7 mouse cellular contexts compared by ENCODE assay signal in the genomic region with DNA sequence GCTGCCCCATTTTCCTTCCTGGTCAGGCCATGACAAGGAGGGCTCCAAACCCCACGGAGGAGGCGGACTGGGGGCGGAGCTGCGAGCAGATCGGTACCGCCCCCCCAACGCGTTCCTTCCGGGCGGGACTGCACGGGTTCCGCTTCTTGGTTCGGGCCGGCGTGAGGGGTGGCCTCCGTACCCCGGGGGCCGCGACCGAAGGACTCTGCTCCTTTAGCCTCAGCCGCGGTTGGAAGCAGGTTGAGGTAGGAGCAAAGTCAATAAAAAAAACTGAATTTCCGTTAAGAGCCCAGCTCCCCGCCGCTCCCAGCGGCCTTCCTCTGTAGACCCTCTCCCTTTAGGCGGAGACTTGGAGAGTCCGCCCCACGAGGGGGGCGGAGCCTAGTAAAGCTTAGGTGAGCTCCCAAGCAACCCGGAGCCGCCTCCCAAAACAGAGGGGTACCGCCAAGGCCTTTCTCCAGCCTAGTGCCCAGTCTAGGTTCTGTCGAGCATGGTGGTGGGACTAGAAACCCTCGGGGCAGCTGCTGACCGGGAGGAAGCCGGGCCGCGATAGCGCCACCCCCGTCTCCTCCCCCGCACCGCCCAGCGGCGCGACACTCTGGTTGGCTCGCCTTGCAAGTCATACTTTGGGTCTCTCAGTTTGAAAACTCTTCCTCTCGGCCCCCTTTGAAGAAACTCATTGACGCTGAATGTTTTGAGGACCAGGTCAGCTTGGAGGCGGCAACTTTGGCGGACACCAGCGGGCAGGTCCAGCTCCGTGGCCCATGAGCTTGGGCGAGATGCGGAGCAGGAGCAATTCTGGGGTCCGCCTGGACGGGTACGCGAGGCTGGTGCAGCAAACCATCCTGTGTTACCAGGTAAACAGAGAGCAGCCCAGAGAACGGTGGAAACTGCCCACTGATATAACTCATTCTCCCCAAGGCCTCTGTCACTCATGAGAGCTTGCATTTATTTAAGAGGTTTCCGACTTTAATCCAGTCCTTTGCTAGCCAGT. TPM values are rescaled to one million over a fixed set of nuclear protein-coding genes. Genes with fewer than 3 reads are reported as not detected.
DNase-seq lines count a peak whose midpoint lies in the region; ATAC-seq and TF ChIP-seq lines count a peak whose summit lies in the region.

Gene Phka2 (plus strand): TSS at position 119 of the 994 bp plus-strand sequence.

- H3K27me3 ChIP-seq in intestine, postnatal 0 days (replicated peaks; ENCODE audit: control insufficient read depth, insufficient read depth, low read length): no peaks in the 10 kb centered on the region
- peaks cover 27% of the 10 kb centered on the region for H3K27me3 ChIP-seq in midbrain, embryonic 12.5 days
- H3K27me3 ChIP-seq in small intestine, adult 2 months (ENCODE audit: control insufficient read depth, insufficient read depth, low read length): no peaks in the 10 kb centered on the region

- H3K36me3 ChIP-seq in intestine, postnatal 0 days (ENCODE audit: control insufficient read depth, insufficient read depth): no peaks in the 10 kb centered on the region
- no peaks in the 10 kb centered on the region for H3K36me3 ChIP-seq in midbrain, embryonic 12.5 days
- H3K36me3 ChIP-seq in small intestine, adult 2 months (ENCODE audit: control insufficient read depth, insufficient read depth, low read length): no peaks in the 10 kb centered on the region

- DNase-seq in adrenal gland, adult 8-10 months: peak; percentile 78
- peak; percentile 82 for DNase-seq in embryo, embryonic 9.5 days (ENCODE audit: extremely low spot score)
- DNase-seq in gonadal fat pad, adult 2 months (ENCODE audit: low read depth): peak; percentile 19
- DNase-seq in left cerebral cortex, postnatal 4 days: peak; percentile 87

- TF ChIP-seq POLR2A in small intestine, adult 2 months (IDR thresholded peaks at IDR 0.05; ENCODE audit: low read depth, low read length): no peak

- peak; percentile 27 for TF ChIP-seq CTCF in intestine, postnatal 0 days (IDR thresholded peaks at IDR 0.05; ENCODE audit: low read depth)
- no peak for TF ChIP-seq CTCF in small intestine, adult 2 months (IDR thresholded peaks at IDR 0.05; ENCODE audit: extremely low read depth, insufficient read length, insufficient replicate concordance, low read depth, low read length)

- H3K4me3 ChIP-seq in intestine, postnatal 0 days (ENCODE audit: low read depth, low read length): peak within 1 kb of the TSS; percentile 60
- peak within 1 kb of the TSS; percentile 61 for H3K4me3 ChIP-seq in midbrain, embryonic 12.5 days
- peak within 1 kb of the TSS; percentile 96 for H3K4me3 ChIP-seq in small intestine, adult 2 months (ENCODE audit: low read depth, low read length)

- peak within 1 kb of the TSS; percentile 54 for H3K9ac ChIP-seq in intestine, postnatal 0 days (ENCODE audit: low read depth, low read length)
- H3K9ac ChIP-seq in midbrain, embryonic 12.5 days (replicated peaks): peak within 1 kb of the TSS; percentile 54

- no peaks in the 10 kb centered on the region for H3K4me1 ChIP-seq in intestine, postnatal 0 days (replicated peaks; ENCODE audit: control insufficient read depth, insufficient read depth, low read length)
- peaks cover 4% of the 10 kb centered on the region; the same call in 1 of the 2 replicates for H3K4me1 ChIP-seq in midbrain, embryonic 12.5 days
- no peaks in the 10 kb centered on the region for H3K4me1 ChIP-seq in small intestine, adult 2 months (ENCODE audit: control insufficient read depth, insufficient read depth, insufficient read length, low read length)

- 17% methylated on average over 60 of the region's 61 CpGs for WGBS in intestine, postnatal 0 days
- WGBS in midbrain, embryonic 12.5 days: 18% methylated on average over 58 of the region's 61 CpGs
- 10% methylated on average over 57 of the region's 61 CpGs for WGBS in small intestine, adult 2 months

- peak within 1 kb of the TSS; percentile 67 for H3K4me2 ChIP-seq in intestine, postnatal 0 days (replicated peaks; ENCODE audit: low read depth)
- peak within 1 kb of the TSS; percentile 54 for H3K4me2 ChIP-seq in midbrain, embryonic 12.5 days (replicated peaks)

- H3K27ac ChIP-seq in intestine, postnatal 0 days (ENCODE audit: low read depth, low read length): peak within 1 kb of the TSS; percentile 71
- peak within 1 kb of the TSS; percentile 54 for H3K27ac ChIP-seq in midbrain, embryonic 12.5 days (replicated peaks)
- peak within 1 kb of the TSS; percentile 80 for H3K27ac ChIP-seq in small intestine, adult 2 months (ENCODE audit: insufficient read depth, low read depth, low read length)

- ATAC-seq in intestine, postnatal 0 days: peak; percentile 99
- peak; percentile 98 for ATAC-seq in midbrain, embryonic 12.5 days (ENCODE audit: low FRiP score, low read depth)

- intact Hi-C loops in left cerebral cortex, postnatal 4 days (cut with DNase I): no loop called here

- no peaks in the 10 kb centered on the region for H3K9me3 ChIP-seq in intestine, postnatal 0 days (ENCODE audit: control insufficient read depth)
- H3K9me3 ChIP-seq in midbrain, embryonic 12.5 days: no peaks in the 10 kb centered on the region

RNA-seq across cellular contexts. Expression of gene Phka2, which starts in this region (rescaled TPM):
- 10 to 100 TPM; 32.4 to 43.4 (median 37.9) TPM for total RNA-seq in adrenal gland, adult 8-10 months (2022)
- polyA plus RNA-seq in gonadal fat pad, adult 2 months (2012; rRNA removed): 24.7 and 29.5 TPM in 2 replicates
- 4.4 and 4.7 TPM in 2 replicates for polyA plus RNA-seq in intestine, postnatal 0 days (2015; fragmentation: Nextera tagmentation; extraction: Ambion mirVana)
- 10 to 100 TPM; 18.1 to 22.2 TPM for total RNA-seq in left cerebral cortex, postnatal 4 days (2021)
- polyA plus RNA-seq in midbrain, embryonic 12.5 days (2016; fragmentation: Nextera tagmentation; extraction: Ambion mirVana): 22.8 and 23.3 TPM in 2 replicates
- 3.1 and 4.2 TPM in 2 replicates for polyA plus RNA-seq in small intestine, adult 2 months (2012; rRNA removed)

Comparison
In these comparisons a context has a peak if more than half of its experiments do, and no peak if none do; other contexts are left out.
1. Peak in every context shown above with its lines: DNase-seq, ATAC-seq, H3K4me3 ChIP-seq and H3K27ac ChIP-seq.
2. DNase-seq: peak in every context shown above with its lines; median percentile 87 in left cerebral cortex, postnatal 4 days; 82 in embryo, embryonic 9.5 days; 78 in adrenal gland, adult 8-10 months; 19 in gonadal fat pad, adult 2 months.